Mouse (Mus musculus): ENCODE results near the gene Tk1.
A peak's percentile ranks its signal among the peaks of the same experiment; 100 is the strongest.

The Tk1 gene

DNA sequence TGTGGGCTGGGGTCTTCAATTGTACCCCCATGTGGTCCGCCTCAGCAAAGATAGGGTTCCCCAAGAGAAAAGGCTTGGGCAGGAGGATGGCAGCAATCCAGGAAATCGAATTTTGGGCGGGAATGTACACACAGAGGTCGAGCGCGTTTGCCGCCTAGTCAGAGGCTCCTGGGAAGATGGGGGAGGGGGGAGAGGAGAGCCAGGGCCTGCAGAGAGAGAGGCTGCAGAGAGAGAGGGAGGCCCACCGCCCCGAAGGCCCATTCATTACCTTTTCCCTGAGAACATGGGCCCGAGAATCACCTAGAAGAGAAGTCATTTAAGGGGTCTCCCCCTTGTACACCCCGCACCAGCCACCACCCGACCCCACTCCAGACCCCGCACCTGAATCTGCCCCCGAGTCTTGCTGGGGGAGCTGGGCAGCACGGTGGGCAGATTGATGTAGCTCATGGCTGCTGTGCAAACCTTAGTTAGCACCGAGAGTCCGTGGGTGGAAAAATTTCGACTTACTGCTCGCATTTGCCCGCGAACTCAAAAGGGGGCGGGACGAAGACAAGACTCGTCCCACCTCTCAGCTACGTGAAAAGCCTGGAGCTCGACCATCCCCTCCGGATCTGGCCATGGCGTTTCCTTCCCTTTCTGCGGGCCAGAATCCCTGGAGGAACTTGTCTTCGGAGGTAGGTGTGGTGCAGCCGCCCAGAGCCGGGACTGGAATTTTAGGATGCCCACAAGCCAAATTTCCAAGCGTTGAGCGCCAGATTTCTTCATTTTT, at the start of gene Tk1, which contains the start of gene Afmid:
Tk1 (minus strand) TSS at position 760 of the 769 bp plus-strand sequence.
Afmid (plus strand) TSS at position 592 of the 769 bp plus-strand sequence.
- DNase-seq = peak; percentile 76

DNA sequence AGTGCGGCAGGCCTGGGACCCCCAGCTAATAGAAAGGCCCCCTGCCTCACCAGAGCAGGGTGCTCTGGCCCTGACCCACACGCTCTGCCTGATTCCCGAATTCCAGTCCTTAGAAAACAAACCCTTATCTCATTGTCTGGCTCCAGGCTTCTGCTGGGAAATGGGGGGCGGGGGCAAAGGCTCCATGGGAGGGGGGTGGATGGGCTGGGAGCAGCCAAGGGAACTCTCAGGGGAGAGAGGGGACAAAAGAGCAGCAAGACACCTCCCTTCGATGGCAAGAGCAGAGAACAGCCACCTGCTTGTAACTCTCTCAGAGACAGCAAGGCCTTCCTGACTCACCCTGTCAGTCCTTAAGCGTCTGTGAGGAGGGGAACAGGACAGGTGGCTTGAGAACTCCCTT, 49.8 kb upstream of the Tk1 start:
- DNase-seq = peak; percentile 35

DNA sequence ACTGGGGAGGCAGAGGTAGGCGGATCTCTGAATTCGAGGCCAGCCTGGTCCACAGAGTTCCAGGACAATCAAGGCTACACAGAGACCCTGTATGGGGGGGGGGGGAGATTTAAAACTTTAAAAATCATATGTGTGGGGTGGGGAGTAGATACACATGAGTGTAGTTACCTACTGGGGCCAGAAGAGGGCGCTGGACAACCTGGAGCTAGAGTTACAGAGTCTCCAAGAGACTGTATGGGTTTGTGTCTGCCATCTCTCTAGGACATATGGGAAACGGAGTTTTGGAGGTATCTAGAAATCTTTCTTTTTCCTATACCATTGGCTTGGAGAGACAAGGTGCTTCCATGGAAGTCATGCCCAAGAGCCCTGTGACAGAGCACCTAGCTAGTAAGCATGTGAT, 48.5 kb upstream of the Tk1 start:
- peak; percentile 83 for DNase-seq

DNA sequence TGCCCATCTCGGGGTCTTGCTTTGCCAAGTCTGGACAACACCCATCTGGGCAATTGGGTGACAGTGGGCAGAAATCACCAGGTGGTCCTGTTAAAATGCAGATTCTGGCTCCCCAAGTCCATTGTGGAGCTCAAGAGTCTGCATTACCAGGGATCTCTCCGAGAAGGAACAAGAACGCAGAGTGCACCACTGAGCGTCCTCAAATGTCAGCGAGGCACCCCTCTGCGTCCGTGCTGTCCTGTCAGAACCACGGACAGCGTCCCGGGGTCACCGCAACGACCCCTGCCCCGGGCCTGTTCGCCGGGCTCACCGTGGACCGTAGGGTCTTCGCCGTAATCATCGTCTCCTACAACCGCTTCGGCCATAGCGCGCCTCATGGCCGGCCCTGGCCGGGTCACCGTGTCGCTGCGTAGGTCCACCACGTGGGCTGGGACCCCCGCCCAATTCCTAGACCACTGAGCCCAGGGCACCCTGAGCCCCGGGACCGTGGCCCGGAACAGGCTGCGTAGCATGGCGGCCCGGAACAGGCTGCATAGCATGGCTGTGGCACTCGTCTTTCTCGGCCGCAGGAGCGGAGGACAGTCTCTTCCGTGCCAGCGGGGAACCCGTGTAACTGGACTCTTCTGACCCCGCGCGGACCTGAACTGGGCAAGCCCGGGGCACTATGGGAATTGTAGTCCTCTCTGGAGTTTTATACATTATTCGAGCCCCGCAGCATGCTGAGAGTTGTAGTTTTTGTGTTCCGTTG, 47.1 kb upstream of the Tk1 start, which contains the start of gene Tha1:
Tha1 (minus strand) TSS at position 621 of the 748 bp plus-strand sequence.
- peak; percentile 78 for DNase-seq

DNA sequence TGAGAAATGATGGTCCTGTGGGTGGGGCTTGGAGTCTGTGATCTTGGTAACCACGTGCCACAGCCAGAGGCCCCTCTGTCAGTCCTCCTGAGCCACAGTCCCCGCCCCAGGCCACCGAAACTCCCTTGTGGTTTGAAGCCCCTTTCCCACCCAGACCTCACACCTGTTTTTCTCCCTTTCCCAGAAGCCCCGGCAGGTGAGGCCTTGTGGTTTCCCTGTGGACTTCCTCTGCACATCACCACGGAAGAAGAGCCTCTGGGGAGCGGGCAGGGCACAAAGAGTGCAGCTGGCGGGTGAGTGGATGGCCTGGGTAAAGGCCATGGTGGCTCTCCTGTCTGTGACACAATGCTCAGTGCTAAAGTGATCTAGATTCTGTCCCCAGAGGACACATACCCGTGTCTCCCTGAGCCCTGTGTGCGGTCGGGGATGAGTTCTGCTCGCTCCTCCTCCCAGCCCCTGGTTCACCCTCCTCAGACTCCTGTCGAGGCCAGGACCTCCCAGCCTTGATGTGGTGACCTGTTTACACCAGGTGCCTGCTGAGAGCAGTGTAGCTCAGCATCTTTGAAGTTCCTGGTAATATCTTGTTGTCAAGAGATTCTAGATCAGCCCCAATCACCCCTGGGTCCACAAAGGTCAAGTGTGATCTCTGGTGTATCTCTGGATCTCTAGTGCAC, 46.2 kb upstream of the Tk1 start:
- DNase-seq = peak; percentile 90

DNA sequence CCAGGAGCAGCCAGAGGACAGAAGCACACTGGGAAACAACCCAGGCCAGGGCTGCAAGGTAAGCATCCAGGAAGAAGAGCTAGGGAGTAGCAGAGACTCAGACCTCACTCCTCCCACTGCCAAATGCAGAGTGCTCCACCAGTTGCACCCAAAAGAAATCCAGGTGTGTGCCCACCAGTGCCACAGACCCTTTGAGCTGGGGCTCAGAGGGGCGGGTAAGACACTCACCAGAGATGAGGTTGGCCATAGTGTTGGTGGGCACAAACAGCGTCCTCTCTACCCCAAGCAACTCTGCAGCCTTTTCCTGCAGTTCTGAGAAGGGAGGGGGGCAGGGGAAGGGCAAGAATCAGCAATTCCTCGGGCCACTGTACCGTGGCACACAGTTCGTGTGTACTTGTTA, 45.5 kb upstream of the Tk1 start:
- no peak for DNase-seq

DNA sequence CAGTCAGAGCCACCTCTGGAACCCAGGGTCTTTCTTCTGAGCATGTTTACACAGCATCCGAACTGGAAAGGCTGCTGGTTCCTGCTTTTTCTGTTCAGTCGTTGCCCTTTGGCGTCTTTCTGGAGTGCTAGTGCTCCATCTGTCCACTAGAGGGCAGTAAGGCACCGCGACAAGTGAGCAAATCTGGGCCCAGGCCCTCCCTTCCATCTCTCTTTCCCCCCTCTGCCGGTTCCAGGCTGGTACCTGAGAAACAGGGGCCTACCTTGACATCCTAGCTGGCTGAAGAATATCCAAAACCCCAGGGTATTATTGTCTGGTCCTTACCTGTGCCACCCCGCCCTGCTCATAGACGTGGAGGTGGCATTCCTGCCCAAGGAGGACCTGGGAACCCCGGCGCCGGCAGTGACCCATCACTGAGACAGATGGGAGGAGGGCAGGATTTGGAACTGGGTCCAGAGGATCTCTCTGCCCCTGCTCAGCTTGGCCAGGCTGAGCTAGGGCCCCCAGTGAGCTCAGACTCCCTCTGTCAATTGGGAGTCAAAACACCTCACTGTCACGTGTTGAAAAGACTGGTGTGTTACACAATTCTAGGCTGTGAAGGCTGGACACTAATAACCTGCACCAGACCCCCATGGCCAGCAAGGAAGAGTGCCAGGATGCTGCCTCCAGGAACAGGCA, 44.9 kb upstream of the Tk1 start:
- peak; percentile 82 for DNase-seq

DNA sequence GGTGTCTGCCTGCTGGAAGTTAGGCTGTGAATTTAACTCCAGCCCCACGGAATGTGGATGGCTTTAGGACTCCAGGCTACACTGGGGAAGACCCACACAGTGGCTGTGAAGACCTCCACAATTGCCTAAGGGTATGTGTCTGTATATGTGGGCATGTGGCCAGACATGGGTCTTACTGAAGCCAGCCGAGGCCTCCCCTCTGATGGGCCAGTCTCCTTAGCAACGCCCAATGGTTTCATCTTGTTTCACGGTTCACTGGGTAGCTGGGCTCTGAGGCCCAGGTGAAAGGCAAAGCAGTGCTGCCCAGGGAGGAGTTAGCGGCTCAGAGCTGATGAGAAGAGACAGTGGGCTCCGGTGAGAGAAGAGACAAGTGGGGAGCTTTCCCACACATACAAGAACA, 40.1 kb upstream of the Tk1 start:
- no peak for DNase-seq

DNA sequence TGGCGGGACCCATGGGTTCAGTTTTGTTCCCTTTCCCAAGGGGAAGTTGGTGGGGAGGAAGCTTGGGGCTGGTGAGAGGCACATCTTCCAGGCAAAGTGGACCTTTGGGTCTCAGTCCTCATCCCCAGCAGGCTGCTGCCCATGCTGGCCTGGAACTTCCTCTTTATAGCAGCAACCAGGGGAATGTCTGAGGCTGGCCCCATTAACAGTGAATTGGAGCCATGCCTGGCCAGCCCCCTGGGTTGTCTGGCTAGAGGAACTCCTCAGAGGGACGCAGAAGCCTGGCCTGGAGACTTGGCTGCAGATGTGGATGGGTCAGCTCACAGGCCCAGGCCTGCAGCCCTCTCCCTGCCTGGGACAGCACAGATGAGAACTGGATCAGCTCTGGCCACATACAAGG, 38.9 kb upstream of the Tk1 start:
- no peak for DNase-seq

DNA sequence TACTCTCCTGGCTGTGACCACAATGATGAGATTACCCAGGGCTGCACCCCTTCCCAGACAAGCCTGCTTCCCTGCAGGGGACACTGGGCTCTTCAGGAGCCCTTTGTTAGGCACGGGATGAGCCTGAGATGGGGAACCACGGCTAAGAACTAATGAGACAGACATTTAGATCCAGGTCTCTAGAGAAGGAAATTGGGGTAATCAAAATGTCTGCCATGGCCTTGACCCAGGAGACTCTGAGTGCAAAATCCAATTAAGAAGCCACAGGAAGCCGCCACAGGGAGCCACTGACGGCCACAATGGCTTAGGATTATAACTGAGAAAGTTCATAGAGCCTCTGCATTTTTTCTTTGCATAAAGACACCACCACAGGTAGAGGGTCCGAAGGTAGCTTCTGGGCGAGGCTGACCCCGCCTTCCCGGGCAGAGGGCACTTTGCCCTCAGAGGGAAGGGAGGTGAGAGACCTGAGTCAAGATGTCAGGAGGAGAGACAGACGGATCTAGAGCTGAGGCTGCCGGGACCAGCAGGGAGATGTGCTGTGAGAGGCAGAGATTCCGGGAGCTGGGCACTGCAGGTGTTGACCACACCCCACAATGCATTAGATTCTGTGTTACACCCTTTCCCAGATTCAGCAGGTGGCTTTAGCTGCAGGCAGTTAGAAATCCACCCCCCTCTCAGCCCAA, 37.4 kb upstream of the Tk1 start:
- DNase-seq = no peak

DNA sequence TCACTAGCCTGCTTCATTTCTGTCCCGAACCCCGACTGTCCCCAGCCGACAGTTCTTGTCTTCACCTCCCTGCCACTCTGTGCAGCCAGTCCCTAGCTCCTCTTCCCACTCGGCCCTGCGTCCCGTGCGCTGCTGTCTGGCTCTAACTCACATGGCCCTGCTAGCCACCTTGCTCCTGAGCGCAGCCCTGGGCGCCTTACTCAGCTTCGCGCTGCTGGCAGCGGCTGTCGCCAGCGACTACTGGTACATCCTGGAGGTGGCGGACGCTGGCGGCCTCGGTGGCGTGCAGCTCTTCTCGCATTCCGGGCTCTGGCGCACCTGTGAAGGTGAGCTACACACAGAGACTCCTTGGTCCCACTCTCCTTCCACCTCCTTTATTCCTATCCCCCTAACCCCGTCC, 34.7 kb upstream of the Tk1 start, which contains the start of gene Tmem235:
Tmem235 (plus strand) TSS at position 152 of the 400 bp plus-strand sequence.
- DNase-seq = peak; percentile 76

DNA sequence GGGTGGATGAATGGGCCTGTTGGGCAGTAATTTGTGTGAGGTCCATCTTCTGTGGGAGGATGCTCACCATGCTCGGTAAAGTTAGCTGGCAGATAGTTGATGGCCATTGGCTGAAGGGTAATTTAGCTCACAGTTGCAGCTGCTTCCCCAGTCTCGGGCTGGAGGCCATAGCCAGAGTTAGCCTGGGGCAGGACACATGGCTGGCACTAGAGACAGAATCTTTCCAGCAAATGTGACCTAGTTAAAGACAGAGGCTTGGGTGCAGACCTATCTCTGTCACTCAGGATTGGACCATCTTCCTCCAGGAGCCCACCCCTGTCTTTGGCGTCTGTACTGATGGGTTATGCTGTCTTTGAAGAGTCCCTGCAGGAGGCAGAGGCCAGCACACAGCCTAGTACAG, 32.5 kb upstream of the Tk1 start:
- DNase-seq = no peak

DNA sequence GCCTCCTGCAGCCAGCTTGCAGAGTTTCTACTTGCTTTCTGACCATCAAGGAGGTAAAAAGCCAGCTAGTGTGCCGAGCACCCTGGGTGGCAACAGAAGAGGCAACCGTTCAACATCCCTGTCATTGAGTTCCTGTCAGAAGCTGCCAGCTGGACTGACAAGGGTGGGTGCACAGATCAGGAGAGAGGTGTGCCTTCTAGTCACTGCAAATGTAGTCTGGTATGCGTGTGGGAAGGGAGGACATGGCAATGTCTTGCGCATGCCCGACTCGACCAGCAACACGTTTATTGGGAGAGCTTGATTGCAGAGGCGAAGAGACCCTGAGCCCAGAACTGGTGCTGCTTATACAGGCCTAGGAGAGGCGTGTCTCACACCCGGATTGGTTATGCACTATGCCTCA, 31.6 kb upstream of the Tk1 start:
- DNase-seq = no peak

DNA sequence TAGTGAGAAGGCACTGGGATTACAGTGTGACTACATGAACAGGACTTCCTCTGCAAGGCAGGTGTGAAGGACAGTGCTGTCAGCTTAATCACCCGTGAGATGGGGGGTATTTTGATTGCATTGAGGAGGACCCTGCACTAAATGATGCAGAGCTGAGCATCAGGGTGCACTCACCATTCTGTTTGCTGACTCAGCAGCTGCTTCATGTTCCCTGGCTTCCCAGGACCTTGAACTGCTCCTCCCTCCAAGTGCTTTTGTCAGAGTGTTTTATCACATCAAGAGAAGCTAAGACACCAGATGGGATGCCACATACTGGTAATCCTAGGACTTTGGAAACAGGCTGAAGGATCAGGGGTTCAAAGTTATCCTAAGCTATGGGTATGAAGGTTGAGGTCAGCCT, 30.1 kb upstream of the Tk1 start:
- no peak for DNase-seq

DNA sequence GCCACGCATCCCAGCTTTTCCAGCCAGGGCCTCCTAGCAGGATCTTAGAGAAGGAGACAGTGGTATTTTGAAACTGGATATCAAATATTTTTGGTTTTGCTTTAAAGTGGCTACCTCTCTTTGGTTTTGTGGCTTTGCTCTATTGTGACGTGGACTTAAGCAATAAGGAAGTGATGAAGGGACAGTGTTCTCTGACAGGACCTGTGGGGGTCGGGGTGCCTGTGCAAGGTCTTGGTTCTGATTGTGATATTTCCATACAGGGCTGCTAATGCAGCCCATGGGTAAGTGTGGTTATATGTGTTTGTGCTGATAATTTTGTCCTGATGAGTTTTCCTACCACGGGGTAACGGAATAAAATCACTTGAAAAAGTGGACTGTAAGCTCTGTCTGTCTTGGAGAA, 29.5 kb upstream of the Tk1 start:
- no peak for DNase-seq

DNA sequence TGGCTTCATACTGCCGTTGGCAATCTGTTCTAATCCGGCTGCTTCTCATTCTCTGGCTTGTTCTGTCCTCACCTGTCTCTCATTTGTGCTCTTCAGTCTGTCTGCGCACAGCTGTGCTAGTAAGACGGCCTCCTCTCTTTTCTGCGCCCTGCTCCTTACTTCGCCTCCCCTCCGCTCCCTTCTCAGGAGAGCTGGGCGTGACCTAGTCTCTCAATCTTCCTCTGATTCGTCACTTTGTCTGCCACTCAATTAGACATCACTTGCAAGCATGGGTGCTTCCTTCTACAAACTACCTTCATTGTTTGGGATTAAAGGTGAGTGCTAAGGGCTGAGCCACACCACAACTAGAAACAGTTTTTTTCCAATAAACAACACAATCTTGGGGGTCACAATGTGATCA, 28.3 kb upstream of the Tk1 start:
- no peak for DNase-seq

DNA sequence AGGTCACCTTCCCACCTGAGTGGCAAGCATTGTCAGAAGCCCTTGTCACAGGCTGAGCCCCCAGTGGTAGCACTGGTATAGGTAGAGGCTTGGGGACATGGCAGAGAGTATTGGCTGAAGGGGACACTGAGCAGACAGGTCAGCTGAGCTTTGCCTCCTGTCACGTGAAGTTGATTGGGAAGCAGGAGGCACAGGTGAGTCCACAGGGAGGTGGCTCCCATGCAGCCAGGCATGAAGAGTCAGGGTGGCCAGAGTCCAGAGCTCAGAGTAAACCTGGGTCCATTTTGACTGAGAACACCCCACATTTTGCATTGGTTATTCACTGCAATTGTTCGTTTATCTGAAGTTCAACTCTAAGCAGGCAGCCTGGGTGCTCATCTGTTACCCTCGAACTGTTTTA, 27.0 kb upstream of the Tk1 start:
- no peak for DNase-seq

DNA sequence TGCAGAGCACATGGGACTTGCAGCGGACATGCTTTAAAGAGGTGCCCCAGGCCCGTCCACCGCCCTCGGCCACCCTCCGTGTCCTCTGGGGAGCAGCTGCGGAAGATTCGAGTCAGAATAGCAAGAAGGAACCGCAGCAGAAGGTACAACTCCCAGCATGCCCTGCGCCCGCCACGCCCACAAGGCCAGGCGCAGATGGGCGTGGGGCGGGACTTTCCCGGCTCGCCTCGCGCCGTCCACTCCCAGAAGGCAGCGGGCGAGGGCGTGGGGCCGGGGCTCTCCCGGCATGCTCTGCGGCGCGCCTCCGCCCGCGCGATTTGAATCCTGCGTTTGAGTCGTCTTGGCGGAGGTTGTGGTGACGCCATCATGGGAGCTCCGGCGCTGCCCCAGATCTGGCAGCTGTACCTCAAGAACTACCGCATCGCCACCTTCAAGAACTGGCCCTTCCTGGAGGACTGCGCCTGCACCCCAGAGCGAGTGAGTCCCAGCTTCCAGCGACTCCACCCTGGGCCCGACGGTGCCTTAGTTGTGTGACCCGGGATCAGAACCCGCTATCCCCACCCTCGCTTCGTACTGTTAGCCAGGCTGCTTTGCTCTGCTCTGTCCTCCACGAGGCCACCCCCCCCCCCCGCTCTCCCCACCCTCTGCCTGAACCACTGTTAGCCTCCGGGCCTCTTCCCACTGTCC, 23.2 kb upstream of the Tk1 start, which contains the start of gene Birc5:
Birc5 (plus strand) TSS at position 267 of the 687 bp plus-strand sequence.
- peak; percentile 99 for DNase-seq

DNA sequence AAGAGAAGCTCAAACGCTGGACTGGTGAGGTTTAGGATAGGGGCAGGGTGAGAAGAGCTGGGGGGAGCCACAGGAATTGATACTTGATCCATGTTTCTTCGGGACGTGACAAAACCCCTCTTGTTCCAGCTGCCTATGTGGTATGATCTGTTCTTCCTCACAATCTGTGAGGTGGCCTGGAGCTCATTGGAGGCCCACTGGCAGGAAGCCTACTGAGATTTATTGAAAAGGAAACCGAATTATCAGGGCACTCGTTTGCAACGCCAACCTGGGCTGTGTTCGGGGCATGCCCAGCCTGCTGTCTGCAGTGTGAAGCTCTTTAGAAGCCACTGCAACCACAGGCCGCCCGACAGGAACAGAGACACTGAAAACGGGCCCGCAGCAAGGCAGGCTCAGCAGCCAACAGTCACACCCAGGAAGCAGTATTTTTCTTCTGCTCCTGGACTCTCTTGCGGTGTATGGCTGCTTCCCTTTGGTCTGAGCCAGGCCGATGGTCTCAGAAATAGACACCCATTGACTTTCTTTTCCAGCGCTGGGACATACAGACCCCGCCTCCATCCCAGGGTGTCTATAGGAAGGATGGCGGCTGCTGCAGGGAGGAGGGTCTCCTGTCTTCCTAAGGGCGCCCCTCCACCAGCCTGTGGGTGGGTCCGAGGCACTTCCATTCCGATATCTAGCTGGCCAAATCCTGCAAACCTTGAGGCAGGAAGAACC, 22.5 kb upstream of the Tk1 start:
- DNase-seq = peak; percentile 71

DNA sequence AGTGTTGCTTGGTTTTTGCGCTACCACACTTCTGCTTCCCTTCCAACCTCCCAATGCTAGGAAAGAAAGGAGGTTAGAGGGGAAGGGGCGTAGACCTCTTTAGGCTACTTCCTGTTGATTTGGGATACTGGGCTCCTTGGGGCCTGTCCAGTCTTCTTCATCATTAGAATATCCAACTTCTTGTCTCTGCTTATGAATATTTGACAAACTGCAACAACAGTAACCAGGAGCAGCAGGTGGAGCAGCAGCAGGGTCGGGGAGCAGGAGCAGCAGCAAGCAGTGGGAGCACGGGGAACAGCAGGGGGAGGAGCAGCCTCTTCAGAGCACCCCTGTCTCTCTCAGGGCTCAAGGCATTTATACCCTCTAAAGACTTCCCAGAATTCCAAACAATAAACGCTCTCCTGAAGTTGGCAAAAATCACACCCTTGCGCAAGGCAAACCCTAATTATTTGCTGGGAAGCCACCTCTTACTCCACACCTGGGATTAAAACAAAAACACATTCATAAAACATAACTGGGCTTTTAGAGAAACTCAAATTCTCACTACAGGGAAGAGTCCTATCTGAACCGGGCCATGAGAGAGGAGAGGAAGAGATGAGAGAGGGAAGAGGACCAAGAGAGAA, 21.8 kb upstream of the Tk1 start:
- DNase-seq = no peak

DNA sequence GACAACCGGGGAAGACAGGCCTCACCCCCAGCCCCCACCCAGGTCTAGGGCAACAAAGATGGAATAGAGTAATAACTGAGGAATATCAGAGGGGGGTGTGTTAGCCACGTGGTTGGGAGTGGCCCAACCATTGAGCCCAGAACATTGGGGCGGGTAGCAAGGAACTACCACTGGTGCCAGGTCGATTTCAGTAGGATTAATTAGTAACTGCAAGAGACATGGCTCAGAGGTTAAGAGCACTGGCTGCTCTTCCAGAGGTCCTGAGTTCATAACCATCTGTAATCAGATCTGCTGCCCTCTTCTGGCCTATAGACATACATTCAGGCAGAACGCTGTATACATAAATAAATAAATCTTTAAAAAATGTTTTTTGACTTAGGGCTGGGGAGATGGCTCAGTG, 20.7 kb upstream of the Tk1 start:
- no peak for DNase-seq

Data from thymus, postnatal 4 days (tissue).